Mouse (Mus musculus): Measurements from ENCODE around the gene Tead2.

DNA sequence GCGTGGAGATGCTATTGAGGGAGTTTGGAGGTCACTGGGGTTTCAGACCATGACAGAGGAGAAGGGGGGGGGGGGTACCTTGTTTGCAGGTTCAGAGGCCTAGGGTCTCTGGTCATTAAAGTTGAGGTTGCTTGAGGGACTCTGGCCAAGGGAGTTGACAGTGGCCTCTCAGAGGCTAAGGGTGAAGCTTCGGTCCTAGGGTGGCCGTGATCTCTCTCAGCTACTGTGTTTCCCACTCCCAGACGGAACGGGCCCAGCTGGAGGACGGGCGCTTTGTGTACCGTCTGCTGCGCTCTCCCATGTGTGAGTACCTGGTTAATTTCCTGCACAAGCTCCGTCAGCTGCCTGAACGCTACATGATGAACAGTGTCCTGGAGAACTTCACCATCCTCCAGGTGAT, 16.4 kb downstream of the Tead2 start:
- TF ChIP-seq EP300 (IDR thresholded peaks at IDR 0.05; ENCODE audit: insufficient read depth, low read depth, low read length) (no peak), CTCF (IDR thresholded peaks at IDR 0.05; ENCODE audit: low read depth, low read length) (no peak)
